Mouse (Mus musculus) erythroblast, embryonic 14.5 days (primary cell): ENCODE results near the gene Aprt. TPM values are rescaled to one million over a fixed set of nuclear protein-coding genes. Genes with fewer than 3 reads are reported as not detected.

ENCODE experiments used
- H3K27me3 ChIP-seq: 2 replicates; pipeline ENCODE4 v1.6.1; 2012; ENCODE audit warnings: inconsistent platforms; ENCODE audit not compliant: control insufficient read depth
- H3K36me3 ChIP-seq: 2 replicates; pipeline ENCODE4 v1.6.1; 2012; ENCODE audit warnings: mild to moderate bottlenecking, inconsistent platforms; ENCODE audit not compliant: control insufficient read depth
- H3K4me1 ChIP-seq: 2 replicates; pipeline ENCODE4 v1.6.1; 2012; ENCODE audit warnings: inconsistent platforms; ENCODE audit not compliant: control insufficient read depth
- H3K4me3 ChIP-seq: replicated peaks from 2 replicates; pipeline ENCODE3; 2012; ENCODE audit warnings: moderate library complexity, mild to moderate bottlenecking, inconsistent platforms
- H3K9me3 ChIP-seq: 2 replicates; pipeline ENCODE4 v1.6.1; 2012; ENCODE audit warnings: low read length, inconsistent platforms, mixed read lengths; ENCODE audit not compliant: control insufficient read depth
- GATA1 ChIP-seq: IDR thresholded peaks from 2 replicates; pipeline ENCODE4 v1.6.1; 2012; ENCODE audit warnings: low read length, inconsistent platforms, mixed read lengths
- TAL1 ChIP-seq: IDR thresholded peaks from 3 replicates; pipeline ENCODE4 v1.6.1; 2012; ENCODE audit warnings: low read length, inconsistent platforms, mixed read lengths
- polyA plus RNA-seq: library from polyadenylated mRNA; stranded (reverse); fragments of >175 nt; gene quantifications from 2 replicates; pipeline ENCODE4 v1.2.3, GENCODE M21; 2012

Gene Aprt
- 4.8 and 8.0 TPM in 2 replicates for polyA plus RNA-seq

GRCm38 (mm10) chr8:122576648-122577022 lies at the start of gene Aprt:
Aprt (minus strand) TSS chr8:122576909.
- Histone ChIP-seq H3K36me3 (peaks cover 37% of the 10 kb centered on the region), H3K4me1 (peaks cover 58% of the 10 kb centered on the region), H3K9me3 (no peaks in the 10 kb centered on the region), H3K4me3 (peak within 1 kb of the TSS; percentile 79), H3K27me3 (peaks cover 11% of the 10 kb centered on the region)
- TF ChIP-seq GATA1 (no peak), TAL1 (no peak)

GRCm38 (mm10) chr8:122625811-122626210 lies 49.1 kb upstream of the Aprt start:
- H3K4me3 ChIP-seq, result no peak overlapping the region
- H3K4me1 ChIP-seq, result peaks cover 22% of the 10 kb centered on the region
- peaks cover 21% of the 10 kb centered on the region for H3K36me3 ChIP-seq
- H3K9me3 ChIP-seq, result peaks cover 9% of the 10 kb centered on the region
- peaks cover 18% of the 10 kb centered on the region; the same call in 1 of the 2 replicates for H3K27me3 ChIP-seq
- TF ChIP-seq TAL1 (no peak), GATA1 (no peak)

GRCm38 (mm10) chr8:122624653-122625052 lies 47.9 kb upstream of the Aprt start:
- Histone ChIP-seq H3K27me3 (peaks cover 12% of the 10 kb centered on the region; the same call in 1 of the 2 replicates), H3K36me3 (peaks cover 11% of the 10 kb centered on the region), H3K4me3 (no peak overlapping the region), H3K4me1 (peaks cover 31% of the 10 kb centered on the region), H3K9me3 (peaks cover 9% of the 10 kb centered on the region)
- no peak for TF ChIP-seq TAL1
- TF ChIP-seq GATA1, result no peak

- H3K9me3 ChIP-seq, result peaks cover 9% of the 10 kb centered on the region
- no peak overlapping the region for H3K4me3 ChIP-seq
- H3K27me3 ChIP-seq, result peaks cover 10% of the 10 kb centered on the region; the same call in 1 of the 2 replicates
- TF ChIP-seq TAL1, result no peak
- no peak for TF ChIP-seq GATA1
- H3K4me1 ChIP-seq, result peaks cover 38% of the 10 kb centered on the region
- H3K36me3 ChIP-seq, result peaks cover 7% of the 10 kb centered on the region
Measured at GRCm38 (mm10) chr8:122623844-122624642, 47.3 kb upstream of the Aprt start.

GRCm38 (mm10) chr8:122622727-122623126 lies 46.0 kb upstream of the Aprt start, which contains the start of gene Pabpn1l:
Pabpn1l (minus strand) TSS chr8:122622739.
- Histone ChIP-seq H3K4me1 (peaks cover 45% of the 10 kb centered on the region), H3K27me3 (peaks cover 10% of the 10 kb centered on the region; the same call in 1 of the 2 replicates), H3K36me3 (no peaks in the 10 kb centered on the region), H3K4me3 (no peak within 1 kb of the TSS), H3K9me3 (peaks cover 9% of the 10 kb centered on the region)
- no peak for TF ChIP-seq TAL1
- no peak for TF ChIP-seq GATA1

- no peak for TF ChIP-seq TAL1
- no peak for TF ChIP-seq GATA1
- H3K4me1 ChIP-seq, result peaks cover 40% of the 10 kb centered on the region
- H3K27me3 ChIP-seq, result peaks cover 10% of the 10 kb centered on the region; the same call in 1 of the 2 replicates
- H3K36me3 ChIP-seq, result peaks cover 4% of the 10 kb centered on the region
- H3K9me3 ChIP-seq, result peaks cover 9% of the 10 kb centered on the region
- no peak overlapping the region for H3K4me3 ChIP-seq
Measured at GRCm38 (mm10) chr8:122620446-122620845, 43.7 kb upstream of the Aprt start.

GRCm38 (mm10) chr8:122618660-122619378 lies 42.1 kb upstream of the Aprt start:
- peak overlapping the region; percentile 34 for H3K4me3 ChIP-seq
- H3K9me3 ChIP-seq, result peaks cover 9% of the 10 kb centered on the region
- peaks cover 8% of the 10 kb centered on the region; the same call in 1 of the 2 replicates for H3K27me3 ChIP-seq
- TF ChIP-seq TAL1 (peak; percentile 85), GATA1 (peak; percentile 56; the same call in 1 of the 2 replicates)
- peaks cover 36% of the 10 kb centered on the region for H3K4me1 ChIP-seq
- peaks cover 16% of the 10 kb centered on the region for H3K36me3 ChIP-seq

- Histone ChIP-seq H3K36me3 (peaks cover 23% of the 10 kb centered on the region), H3K4me3 (peak overlapping the region; percentile 34), H3K4me1 (peaks cover 38% of the 10 kb centered on the region), H3K27me3 (peaks cover 8% of the 10 kb centered on the region; the same call in 1 of the 2 replicates), H3K9me3 (peaks cover 9% of the 10 kb centered on the region)
- TF ChIP-seq TAL1, result no peak
Measured at GRCm38 (mm10) chr8:122617947-122618546, 41.3 kb upstream of the Aprt start.
